Mouse (Mus musculus): ENCODE measurements around the gene Ikzf2. TPM values are rescaled to one million over a fixed set of nuclear protein-coding genes. Genes with fewer than 3 reads are reported as not detected.

Ikzf2 gene
- total RNA-seq, 1 experiment: 3.4 TPM

GRCm38 (mm10) chr1:69537619-69538018, 149.4 kb downstream of the Ikzf2 start:
- DNase-seq (ENCODE audit: low read depth, low spot score): no peak
- in situ Hi-C loops (cut with MboI; ENCODE audit: low sequenced_read_pairs in 2 of 2, unreplicated experiment in 2 of 2): no loop called here
- TF ChIP-seq MAFK (IDR thresholded peaks at IDR 0.05; ENCODE audit: insufficient read depth, low read depth, low read length) (no peak), ZC3H11A (IDR thresholded peaks at IDR 0.05; ENCODE audit: borderline replicate concordance, low read depth, low read length) (no peak), CHD2 (IDR thresholded peaks at IDR 0.05; ENCODE audit: low read depth, low read length) (no peak), HCFC1 (IDR thresholded peaks at IDR 0.05; ENCODE audit: borderline replicate concordance, insufficient read depth, low read length) (no peak), ZNF384 (IDR thresholded peaks at IDR 0.05; ENCODE audit: low read depth, low read length) (no peak)
- Histone ChIP-seq H3K4me1 (ENCODE audit: control insufficient read depth in 2 of 2, insufficient read depth in 2 of 2, low read length in 2 of 2, poor library complexity in 1 of 2) (no peaks in the 10 kb centered on the region), H3K27ac (ENCODE audit: insufficient read depth, low read depth, low read length, poor library complexity, severe bottlenecking) (no peak overlapping the region), H3K9ac (ENCODE audit: insufficient read depth, low read depth, low read length, poor library complexity, severe bottlenecking) (no peak overlapping the region), H3K9me3 (ENCODE audit: control insufficient read depth, insufficient read depth, low read depth, low read length) (no peaks in the 10 kb centered on the region), H3K36me3 (ENCODE audit: control insufficient read depth, insufficient read depth, low read length, poor library complexity, severe bottlenecking) (no peaks in the 10 kb centered on the region), H3K4me3 (ENCODE audit: insufficient read depth in 1 of 2, low read depth in 1 of 2, low read length in 2 of 2, poor library complexity in 1 of 2, severe bottlenecking in 1 of 2) (no peak overlapping the region)

GRCm38 (mm10) chr1:69535507-69535906, 151.5 kb downstream of the Ikzf2 start:
- Histone ChIP-seq H3K36me3 (ENCODE audit: control insufficient read depth, insufficient read depth, low read length, poor library complexity, severe bottlenecking) (no peaks in the 10 kb centered on the region), H3K4me3 (ENCODE audit: insufficient read depth in 1 of 2, low read depth in 1 of 2, low read length in 2 of 2, poor library complexity in 1 of 2, severe bottlenecking in 1 of 2) (no peak overlapping the region), H3K9me3 (ENCODE audit: control insufficient read depth, insufficient read depth, low read depth, low read length) (no peaks in the 10 kb centered on the region), H3K27ac (ENCODE audit: insufficient read depth, low read depth, low read length, poor library complexity, severe bottlenecking) (no peak overlapping the region), H3K4me1 (ENCODE audit: control insufficient read depth in 2 of 2, insufficient read depth in 2 of 2, low read length in 2 of 2, poor library complexity in 1 of 2) (no peaks in the 10 kb centered on the region), H3K9ac (ENCODE audit: insufficient read depth, low read depth, low read length, poor library complexity, severe bottlenecking) (no peak overlapping the region)
- no peak for DNase-seq (ENCODE audit: low read depth, low spot score)
- in situ Hi-C loops (cut with MboI; ENCODE audit: low sequenced_read_pairs in 2 of 2, unreplicated experiment in 2 of 2): no loop called here
- no peak for TF ChIP-seq HCFC1 (IDR thresholded peaks at IDR 0.05; ENCODE audit: borderline replicate concordance, insufficient read depth, low read length)
- no peak for TF ChIP-seq CHD2 (IDR thresholded peaks at IDR 0.05; ENCODE audit: low read depth, low read length)
- no peak for TF ChIP-seq ZNF384 (IDR thresholded peaks at IDR 0.05; ENCODE audit: low read depth, low read length)
- no peak for TF ChIP-seq MAFK (IDR thresholded peaks at IDR 0.05; ENCODE audit: insufficient read depth, low read depth, low read length)
- TF ChIP-seq ZC3H11A (IDR thresholded peaks at IDR 0.05; ENCODE audit: borderline replicate concordance, low read depth, low read length): no peak

- Histone ChIP-seq H3K4me1 (ENCODE audit: control insufficient read depth in 2 of 2, insufficient read depth in 2 of 2, low read length in 2 of 2, poor library complexity in 1 of 2) (no peaks in the 10 kb centered on the region), H3K27ac (ENCODE audit: insufficient read depth, low read depth, low read length, poor library complexity, severe bottlenecking) (no peak overlapping the region), H3K4me3 (ENCODE audit: insufficient read depth in 1 of 2, low read depth in 1 of 2, low read length in 2 of 2, poor library complexity in 1 of 2, severe bottlenecking in 1 of 2) (no peak overlapping the region), H3K9me3 (ENCODE audit: control insufficient read depth, insufficient read depth, low read depth, low read length) (no peaks in the 10 kb centered on the region), H3K36me3 (ENCODE audit: control insufficient read depth, insufficient read depth, low read length, poor library complexity, severe bottlenecking) (no peaks in the 10 kb centered on the region), H3K9ac (ENCODE audit: insufficient read depth, low read depth, low read length, poor library complexity, severe bottlenecking) (no peak overlapping the region)
- TF ChIP-seq MAFK (IDR thresholded peaks at IDR 0.05; ENCODE audit: insufficient read depth, low read depth, low read length) (no peak), CHD2 (IDR thresholded peaks at IDR 0.05; ENCODE audit: low read depth, low read length) (no peak), HCFC1 (IDR thresholded peaks at IDR 0.05; ENCODE audit: borderline replicate concordance, insufficient read depth, low read length) (no peak), ZNF384 (IDR thresholded peaks at IDR 0.05; ENCODE audit: low read depth, low read length) (no peak), ZC3H11A (IDR thresholded peaks at IDR 0.05; ENCODE audit: borderline replicate concordance, low read depth, low read length) (no peak)
- DNase-seq (ENCODE audit: low read depth, low spot score): no peak
- in situ Hi-C loops (cut with MboI; ENCODE audit: low sequenced_read_pairs in 2 of 2, unreplicated experiment in 2 of 2): no loop called here
These were observed 154.0 kb downstream of the Ikzf2 start for GRCm38 (mm10) chr1:69533048-69533447.

GRCm38 (mm10) chr1:69528696-69529095, 158.3 kb downstream of the Ikzf2 start:
- no peak for DNase-seq (ENCODE audit: low read depth, low spot score)
- TF ChIP-seq HCFC1 (IDR thresholded peaks at IDR 0.05; ENCODE audit: borderline replicate concordance, insufficient read depth, low read length) (no peak), CHD2 (IDR thresholded peaks at IDR 0.05; ENCODE audit: low read depth, low read length) (no peak), ZC3H11A (IDR thresholded peaks at IDR 0.05; ENCODE audit: borderline replicate concordance, low read depth, low read length) (no peak), MAFK (IDR thresholded peaks at IDR 0.05; ENCODE audit: insufficient read depth, low read depth, low read length) (no peak)
- Histone ChIP-seq H3K4me3 (ENCODE audit: insufficient read depth in 1 of 2, low read depth in 1 of 2, low read length in 2 of 2, poor library complexity in 1 of 2, severe bottlenecking in 1 of 2) (no peak overlapping the region), H3K27ac (ENCODE audit: insufficient read depth, low read depth, low read length, poor library complexity, severe bottlenecking) (no peak overlapping the region), H3K9ac (ENCODE audit: insufficient read depth, low read depth, low read length, poor library complexity, severe bottlenecking) (no peak overlapping the region), H3K36me3 (ENCODE audit: control insufficient read depth, insufficient read depth, low read length, poor library complexity, severe bottlenecking) (no peaks in the 10 kb centered on the region), H3K9me3 (ENCODE audit: control insufficient read depth, insufficient read depth, low read depth, low read length) (no peaks in the 10 kb centered on the region), H3K4me1 (ENCODE audit: control insufficient read depth in 2 of 2, insufficient read depth in 2 of 2, low read length in 2 of 2, poor library complexity in 1 of 2) (no peaks in the 10 kb centered on the region)
- in situ Hi-C loops (cut with MboI; ENCODE audit: low sequenced_read_pairs in 2 of 2, unreplicated experiment in 2 of 2): no loop called here

- H3K4me1 ChIP-seq (ENCODE audit: control insufficient read depth in 2 of 2, insufficient read depth in 2 of 2, low read length in 2 of 2, poor library complexity in 1 of 2): no peaks in the 10 kb centered on the region
- no peaks in the 10 kb centered on the region for H3K9me3 ChIP-seq (ENCODE audit: control insufficient read depth, insufficient read depth, low read depth, low read length)
- H3K27ac ChIP-seq (ENCODE audit: insufficient read depth, low read depth, low read length, poor library complexity, severe bottlenecking): no peak overlapping the region
- H3K36me3 ChIP-seq (ENCODE audit: control insufficient read depth, insufficient read depth, low read length, poor library complexity, severe bottlenecking): no peaks in the 10 kb centered on the region
- H3K9ac ChIP-seq (ENCODE audit: insufficient read depth, low read depth, low read length, poor library complexity, severe bottlenecking): no peak overlapping the region
- TF ChIP-seq HCFC1 (IDR thresholded peaks at IDR 0.05; ENCODE audit: borderline replicate concordance, insufficient read depth, low read length): no peak
- TF ChIP-seq CHD2 (IDR thresholded peaks at IDR 0.05; ENCODE audit: low read depth, low read length): no peak
- TF ChIP-seq ZC3H11A (IDR thresholded peaks at IDR 0.05; ENCODE audit: borderline replicate concordance, low read depth, low read length): no peak
- no peak for TF ChIP-seq ZNF384 (IDR thresholded peaks at IDR 0.05; ENCODE audit: low read depth, low read length)
- no peak for TF ChIP-seq MAFK (IDR thresholded peaks at IDR 0.05; ENCODE audit: insufficient read depth, low read depth, low read length)
- DNase-seq (ENCODE audit: low read depth, low spot score): no peak
- in situ Hi-C loops (cut with MboI; ENCODE audit: low sequenced_read_pairs in 2 of 2, unreplicated experiment in 2 of 2): no loop called here
- H3K4me3 ChIP-seq (ENCODE audit: insufficient read depth in 1 of 2, low read depth in 1 of 2, low read length in 2 of 2, poor library complexity in 1 of 2, severe bottlenecking in 1 of 2): no peak overlapping the region
These were observed 165.4 kb downstream of the Ikzf2 start for GRCm38 (mm10) chr1:69521656-69522055.
